Mouse (Mus musculus) heart, embryonic 13.5 days (tissue): Measurements from ENCODE around the gene Lmod2. TPM values are rescaled to one million over a fixed set of nuclear protein-coding genes. Genes with fewer than 3 reads are reported as not detected.

ENCODE experiments used
- ATAC-seq: fragments of 200-750 bp; cut with Nextera tagmentation; 2 replicates; pipeline ENCODE4 v1.8.0; 2017; ENCODE audit warnings: moderate TSS enrichment; ENCODE audit not compliant: insufficient number of reproducible peaks, low FRiP score, low TSS enrichment; ENCODE audit errors: extremely low read depth
- H3K27ac ChIP-seq: fragments of 300-500 bp; sonication (generic); replicated peaks from 2 replicates; pipeline ENCODE4 v1.5.1; 2015; ENCODE audit warnings: moderate library complexity, mild to moderate bottlenecking, inconsistent platforms
- H3K27me3 ChIP-seq: fragments of 300-500 bp; sonication (generic); replicated peaks from 2 replicates; pipeline ENCODE4 v1.6.1; 2015; ENCODE audit warnings: mild to moderate bottlenecking, inconsistent platforms
- H3K36me3 ChIP-seq: fragments of 300-500 bp; sonication (generic); 2 replicates; pipeline ENCODE4 v1.6.1; 2015; ENCODE audit warnings: mild to moderate bottlenecking, inconsistent platforms
- H3K4me1 ChIP-seq: fragments of 300-500 bp; sonication (generic); 2 replicates; pipeline ENCODE4 v1.6.1; 2015; ENCODE audit warnings: inconsistent platforms
- H3K4me2 ChIP-seq: fragments of 300-500 bp; sonication (generic); 2 replicates; pipeline ENCODE4 v1.6.1; 2015; ENCODE audit warnings: inconsistent platforms, mild to moderate bottlenecking, moderate library complexity
- H3K4me3 ChIP-seq: fragments of 300-500 bp; sonication (generic); 2 replicates; pipeline ENCODE4 v1.5.1; 2015; ENCODE audit warnings: moderate library complexity, mild to moderate bottlenecking, inconsistent platforms
- H3K9ac ChIP-seq: fragments of 300-500 bp; sonication (generic); 2 replicates; pipeline ENCODE4 v1.6.1; 2015; ENCODE audit warnings: inconsistent platforms, mild to moderate bottlenecking, moderate library complexity
- H3K9me3 ChIP-seq: fragments of 300-500 bp; sonication (generic); 2 replicates; pipeline ENCODE4 v1.6.1; 2016; ENCODE audit warnings: inconsistent platforms
- WGBS: fragments of 180-500 bp; shearing (Covaris S2); methylation state at CpG from one replicate; pipeline ENCODE4 v1.1.7; 2015; ENCODE audit warnings: mixed read lengths; 5-methylcytosine and 5-hydroxymethylcytosine counted together
- polyA plus RNA-seq: library from polyadenylated mRNA; unstranded; fragments of >200 nt; fragmentation: Nextera tagmentation; extraction: Ambion mirVana; gene quantifications from 2 replicates; pipeline ENCODE4 v1.2.1, GENCODE M21; 2015

The Lmod2 gene
- 42.8 and 46.8 TPM in 2 replicates for polyA plus RNA-seq

DNA sequence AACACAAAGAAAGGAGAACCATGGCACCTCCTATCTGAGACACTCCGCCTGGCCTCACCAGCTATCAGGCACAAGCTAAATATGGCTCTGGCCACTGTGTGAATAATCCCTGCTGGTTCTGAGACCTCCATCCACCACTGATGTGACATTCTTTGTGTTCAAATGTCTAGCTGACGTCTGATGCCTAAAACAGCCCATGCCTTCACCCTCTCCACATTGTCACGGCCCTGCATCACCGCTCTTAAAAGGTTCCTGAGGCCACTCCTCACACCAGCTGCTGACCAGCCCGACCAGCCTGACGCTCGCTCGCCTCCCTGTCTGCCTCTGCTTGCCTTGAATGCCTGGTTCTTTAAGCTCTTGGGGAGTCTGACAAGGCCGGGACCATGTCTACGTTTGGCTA, at the start of gene Lmod2:
Gene Lmod2 (plus strand): TSS at position 263 of the 400 bp plus-strand sequence.
- Histone ChIP-seq H3K4me1 (peaks cover 42% of the 10 kb centered on the region), H3K4me3 (peak within 1 kb of the TSS; percentile 64), H3K27me3 (no peaks in the 10 kb centered on the region), H3K27ac (peak within 1 kb of the TSS; percentile 99), H3K9ac (peak within 1 kb of the TSS; percentile 92), H3K4me2 (peak within 1 kb of the TSS; percentile 80), H3K36me3 (peaks cover 4% of the 10 kb centered on the region), H3K9me3 (no peaks in the 10 kb centered on the region)
- 34% methylated on average over 10 of the region's 10 CpGs for WGBS
- peak; percentile 77 for ATAC-seq

DNA sequence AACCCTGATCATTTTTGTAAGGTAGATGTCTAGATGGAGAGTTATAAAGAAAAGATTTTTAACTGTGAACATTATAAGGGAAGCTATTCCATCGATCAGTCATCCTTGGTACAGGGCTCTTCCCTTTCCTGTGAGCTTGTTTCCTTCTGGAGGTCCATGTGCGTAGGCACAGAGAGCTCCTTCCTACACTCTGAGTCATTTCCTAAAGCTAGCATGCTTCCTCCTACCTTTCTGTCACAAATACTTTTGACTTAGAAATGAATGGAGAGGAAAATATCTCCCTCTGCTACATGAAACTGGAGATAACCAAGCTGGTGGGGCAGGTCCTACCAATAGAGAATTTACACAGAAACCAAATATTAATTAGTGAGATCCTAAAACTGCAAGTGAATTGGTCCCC, 47.8 kb upstream of the Lmod2 start:
- Histone ChIP-seq H3K27ac (no peak overlapping the region), H3K36me3 (no peaks in the 10 kb centered on the region), H3K9me3 (no peaks in the 10 kb centered on the region), H3K27me3 (no peaks in the 10 kb centered on the region), H3K9ac (no peak overlapping the region), H3K4me2 (no peak overlapping the region), H3K4me1 (peaks cover 31% of the 10 kb centered on the region), H3K4me3 (no peak overlapping the region)
- 63% methylated on average over 2 of the region's 2 CpGs for WGBS
- no peak for ATAC-seq

DNA sequence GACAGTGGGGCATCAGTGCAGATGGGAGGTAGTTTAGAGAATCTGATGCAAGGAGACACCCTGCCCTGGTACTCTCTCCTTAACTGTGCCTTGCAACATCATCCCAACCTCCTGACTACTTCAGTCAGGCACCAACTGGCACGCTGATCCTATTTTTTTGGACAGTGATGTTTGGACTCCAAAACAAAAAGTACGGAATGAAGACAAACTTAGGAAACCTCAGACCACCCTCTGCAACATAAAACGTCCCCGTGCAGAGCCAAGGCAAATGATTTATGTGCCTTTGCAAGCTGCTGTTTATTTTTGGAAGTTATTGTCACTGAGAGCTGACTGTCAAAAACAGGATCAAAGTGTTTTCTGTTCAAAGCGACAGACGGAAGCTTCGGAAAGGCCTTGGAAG, 45.5 kb upstream of the Lmod2 start:
- no peak overlapping the region for H3K4me3 ChIP-seq
- no peaks in the 10 kb centered on the region for H3K36me3 ChIP-seq
- ATAC-seq, result no peak
- no peak overlapping the region for H3K27ac ChIP-seq
- H3K27me3 ChIP-seq, result no peaks in the 10 kb centered on the region
- WGBS, result 29% methylated on average over 7 of the region's 7 CpGs
- 0 out of 2 replicates have a peak overlapping the region, but pooled peaks have one; percentile 7 for H3K4me2 ChIP-seq
- H3K9me3 ChIP-seq, result no peaks in the 10 kb centered on the region
- peak overlapping the region; percentile 13; the same call in 1 of the 2 replicates for H3K9ac ChIP-seq
- peaks cover 32% of the 10 kb centered on the region for H3K4me1 ChIP-seq

DNA sequence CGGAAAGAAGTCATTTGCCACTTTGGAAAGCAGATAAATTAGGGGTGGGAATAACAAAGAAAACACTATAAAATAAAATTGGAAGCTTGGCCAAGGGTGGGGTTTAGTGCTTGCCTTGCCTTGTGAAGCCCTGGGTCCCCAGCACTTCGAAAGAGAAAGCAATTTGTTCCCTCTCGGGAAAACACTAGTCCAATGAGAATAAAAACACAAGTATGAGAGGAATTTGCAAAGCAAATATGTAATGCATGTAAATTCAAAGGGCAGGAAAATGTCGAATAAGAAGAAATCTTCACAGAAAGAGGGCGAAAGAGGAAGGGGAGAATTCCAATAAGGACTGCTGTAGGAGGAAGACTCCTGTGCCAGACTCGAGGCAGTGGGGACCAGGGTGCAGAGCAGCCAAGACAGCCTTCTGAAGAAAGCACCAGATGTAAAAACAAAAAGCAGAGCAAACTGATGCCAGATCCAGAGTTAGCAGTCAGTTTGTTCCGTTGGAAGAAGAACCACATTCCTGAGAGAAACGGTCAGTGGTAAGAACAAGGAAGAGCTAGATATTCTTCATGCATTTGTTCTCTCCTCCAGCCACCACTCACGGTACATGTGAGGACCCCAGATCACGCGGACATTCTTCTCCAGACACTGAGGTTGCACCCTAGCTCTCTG, 43.0 kb upstream of the Lmod2 start:
- Histone ChIP-seq H3K9me3 (no peaks in the 10 kb centered on the region), H3K9ac (0 out of 2 replicates have a peak overlapping the region, but pooled peaks have one; percentile 2), H3K27me3 (no peaks in the 10 kb centered on the region), H3K4me1 (peaks cover 31% of the 10 kb centered on the region), H3K4me2 (peak overlapping the region; percentile 10; the same call in 1 of the 2 replicates), H3K4me3 (no peak overlapping the region), H3K27ac (peak overlapping the region; percentile 63), H3K36me3 (no peaks in the 10 kb centered on the region)
- no peak for ATAC-seq
- WGBS, result 56% methylated on average over 11 of the region's 11 CpGs

DNA sequence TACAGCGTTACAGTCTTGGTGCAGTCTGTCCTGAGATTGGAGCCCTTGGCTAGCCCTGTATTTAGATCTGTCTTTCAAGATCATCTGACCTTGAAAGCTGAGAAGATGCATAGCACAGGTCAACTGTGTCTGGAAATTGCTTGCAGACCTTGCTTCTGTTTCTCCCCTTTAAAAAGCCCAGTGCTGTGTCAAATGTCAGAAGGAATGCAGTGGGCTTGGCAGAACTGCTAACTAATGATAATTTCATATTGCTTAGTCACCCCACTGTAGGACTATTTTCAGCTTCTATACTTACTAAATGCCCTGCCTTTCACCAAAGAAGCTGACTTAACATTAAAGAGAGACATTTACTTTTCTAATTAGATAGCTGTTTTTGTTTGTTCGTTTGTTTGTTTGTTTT, 42.1 kb upstream of the Lmod2 start:
- no peak for ATAC-seq
- Histone ChIP-seq H3K4me1 (peaks cover 31% of the 10 kb centered on the region), H3K9me3 (no peaks in the 10 kb centered on the region), H3K4me2 (no peak overlapping the region), H3K4me3 (no peak overlapping the region), H3K27ac (peak overlapping the region; percentile 63), H3K9ac (no peak overlapping the region), H3K36me3 (no peaks in the 10 kb centered on the region), H3K27me3 (no peaks in the 10 kb centered on the region)
- WGBS, result 57% methylated on average over 2 of the region's 2 CpGs

DNA sequence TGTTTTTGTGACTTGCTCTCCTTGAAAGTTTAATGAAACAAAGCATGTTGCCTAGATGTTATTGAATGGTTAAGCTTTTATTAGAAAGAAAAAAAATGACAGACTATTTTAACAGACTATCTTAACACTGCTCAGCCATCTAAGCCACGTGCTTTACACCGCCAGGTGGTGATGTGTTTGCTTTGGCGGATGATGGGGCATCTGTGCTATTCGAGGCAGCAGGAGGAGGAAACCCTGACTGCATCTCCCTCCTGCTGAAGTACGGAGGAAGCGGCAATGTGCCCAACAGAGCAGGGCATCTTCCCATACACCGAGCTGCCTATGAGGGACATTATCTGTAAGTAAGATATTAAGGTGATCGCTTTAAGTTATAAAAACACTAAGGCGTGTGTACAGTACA, 33.5 kb upstream of the Lmod2 start:
- no peak overlapping the region for H3K27ac ChIP-seq
- H3K4me3 ChIP-seq, result no peak overlapping the region
- no peak for ATAC-seq
- no peaks in the 10 kb centered on the region for H3K36me3 ChIP-seq
- H3K9me3 ChIP-seq, result no peaks in the 10 kb centered on the region
- H3K9ac ChIP-seq, result no peak overlapping the region
- WGBS, result 58% methylated on average over 9 of the region's 9 CpGs
- H3K4me1 ChIP-seq, result no peaks in the 10 kb centered on the region
- no peaks in the 10 kb centered on the region for H3K27me3 ChIP-seq
- H3K4me2 ChIP-seq, result no peak overlapping the region

DNA sequence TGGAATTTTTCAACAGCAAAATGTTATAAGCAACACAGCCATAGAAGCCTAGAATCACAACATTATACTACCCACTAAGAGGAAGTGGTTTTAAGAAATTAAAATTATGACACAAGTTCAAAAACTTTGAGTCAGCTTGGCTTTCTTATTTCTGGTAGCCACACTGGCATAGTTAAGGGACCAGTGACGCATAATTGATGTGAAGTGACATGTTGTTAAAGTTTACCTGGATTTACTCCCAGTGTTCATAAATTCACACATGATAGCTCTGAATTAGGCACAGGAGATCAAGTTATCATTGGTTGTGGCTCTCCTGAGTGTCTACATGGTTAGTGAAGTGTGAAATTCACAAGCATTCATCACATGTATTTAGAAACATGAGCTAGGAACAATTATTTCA, 32.7 kb upstream of the Lmod2 start:
- no peak for ATAC-seq
- no peak overlapping the region for H3K27ac ChIP-seq
- H3K4me1 ChIP-seq, result peaks cover 6% of the 10 kb centered on the region
- no peaks in the 10 kb centered on the region for H3K36me3 ChIP-seq
- no peaks in the 10 kb centered on the region for H3K27me3 ChIP-seq
- H3K4me3 ChIP-seq, result no peak overlapping the region
- no peaks in the 10 kb centered on the region for H3K9me3 ChIP-seq
- H3K4me2 ChIP-seq, result no peak overlapping the region
- 71% methylated on average over 1 of the region's 1 CpGs for WGBS
- no peak overlapping the region for H3K9ac ChIP-seq

DNA sequence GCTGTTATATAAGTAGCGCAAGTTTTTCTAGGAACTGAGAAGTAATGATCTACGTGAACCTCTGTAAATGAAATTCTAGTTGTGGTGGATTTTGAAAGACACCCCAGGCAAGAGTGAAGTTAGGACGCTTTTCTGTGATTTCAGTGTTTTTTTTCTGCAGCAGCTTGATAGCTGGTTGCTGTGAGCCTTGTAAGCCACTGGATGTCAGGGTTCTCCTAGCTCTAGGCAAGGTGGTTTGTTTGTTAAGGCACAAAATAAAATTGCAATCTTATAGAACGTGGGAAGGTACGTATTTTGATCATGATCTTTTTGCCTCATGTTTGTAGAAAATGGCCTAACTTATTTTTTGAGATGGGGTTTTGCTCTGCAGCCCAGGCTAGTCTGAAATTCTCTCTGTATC, 28.6 kb upstream of the Lmod2 start:
- H3K4me2 ChIP-seq, result no peak overlapping the region
- H3K9ac ChIP-seq, result no peak overlapping the region
- no peak overlapping the region for H3K27ac ChIP-seq
- peaks cover 12% of the 10 kb centered on the region for H3K4me1 ChIP-seq
- H3K4me3 ChIP-seq, result no peak overlapping the region
- no peak for ATAC-seq
- peaks cover 4% of the 10 kb centered on the region; the same call in 1 of the 2 replicates for H3K9me3 ChIP-seq
- no peaks in the 10 kb centered on the region for H3K27me3 ChIP-seq
- 68% methylated on average over 5 of the region's 5 CpGs for WGBS
- H3K36me3 ChIP-seq, result no peaks in the 10 kb centered on the region

DNA sequence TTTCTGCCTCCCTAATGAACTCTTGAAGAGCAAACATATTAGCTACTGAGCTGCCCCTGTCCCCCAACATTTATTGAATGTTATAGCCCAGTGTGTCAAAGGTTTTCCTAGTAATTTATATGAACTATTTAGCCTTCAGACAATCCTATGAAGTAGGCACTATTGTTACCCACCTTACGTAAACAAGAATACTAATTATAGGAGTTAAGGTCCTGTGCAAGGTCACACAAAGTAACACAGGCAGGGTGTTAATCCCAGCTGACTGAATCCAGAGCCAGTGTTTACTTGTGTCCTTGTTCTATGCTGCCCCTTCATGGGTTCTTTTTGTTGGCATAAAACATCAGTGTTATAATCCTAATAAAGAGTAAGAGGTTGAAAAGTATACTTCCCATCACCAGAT, 27.9 kb upstream of the Lmod2 start:
- Histone ChIP-seq H3K27me3 (no peaks in the 10 kb centered on the region), H3K4me2 (no peak overlapping the region), H3K4me1 (peaks cover 12% of the 10 kb centered on the region), H3K36me3 (no peaks in the 10 kb centered on the region), H3K27ac (0 out of 2 replicates have a peak overlapping the region, but pooled peaks have one; percentile 48), H3K4me3 (no peak overlapping the region), H3K9me3 (peaks cover 7% of the 10 kb centered on the region; the same call in 1 of the 2 replicates), H3K9ac (no peak overlapping the region)
- ATAC-seq, result no peak
- WGBS, result 60% methylated on average over 1 of the region's 1 CpGs

DNA sequence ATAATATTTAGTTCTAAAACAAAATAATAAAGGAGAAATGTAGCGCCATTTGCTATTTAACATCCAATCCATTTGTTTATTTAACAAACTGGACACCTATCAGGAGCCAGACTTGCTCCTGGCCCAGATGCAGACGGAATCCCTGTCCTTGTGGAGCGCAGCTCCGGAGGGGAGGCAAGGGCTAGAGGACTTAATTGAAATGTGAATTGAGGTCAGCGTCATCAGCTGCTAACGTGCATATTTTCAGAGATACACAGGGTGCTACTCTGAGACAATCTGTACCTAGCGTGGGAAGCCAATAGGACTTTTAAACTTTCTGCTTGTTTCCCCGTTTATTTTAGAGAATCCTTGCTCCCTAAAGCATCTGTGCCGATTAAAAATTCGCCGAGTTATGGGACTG, 27.3 kb upstream of the Lmod2 start:
- peaks cover 7% of the 10 kb centered on the region; the same call in 1 of the 2 replicates for H3K9me3 ChIP-seq
- no peak overlapping the region for H3K4me3 ChIP-seq
- H3K4me1 ChIP-seq, result peaks cover 12% of the 10 kb centered on the region
- no peaks in the 10 kb centered on the region for H3K36me3 ChIP-seq
- no peak overlapping the region for H3K27ac ChIP-seq
- H3K27me3 ChIP-seq, result no peaks in the 10 kb centered on the region
- WGBS, result 67% methylated on average over 11 of the region's 11 CpGs
- H3K9ac ChIP-seq, result no peak overlapping the region
- H3K4me2 ChIP-seq, result no peak overlapping the region
- no peak for ATAC-seq

DNA sequence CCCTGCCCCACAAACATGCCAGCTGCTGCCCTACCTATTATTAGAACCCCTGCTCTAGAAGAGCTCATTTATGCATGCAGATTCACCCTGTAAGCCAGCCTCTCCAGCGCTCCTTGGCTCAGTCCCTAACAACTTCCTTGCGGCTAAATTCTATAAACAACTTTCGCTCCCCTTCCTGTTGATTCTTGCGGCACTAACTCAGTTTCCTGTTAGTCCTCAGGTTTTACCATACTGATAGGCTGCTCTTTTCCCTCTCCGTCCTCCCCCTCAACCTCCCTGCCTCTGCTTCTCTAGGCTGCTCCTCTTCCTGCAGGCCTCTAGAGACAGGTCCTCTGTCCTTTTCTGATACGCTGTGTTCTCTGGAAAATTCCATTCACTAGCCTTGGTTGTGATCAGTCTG, 26.4 kb upstream of the Lmod2 start:
- Histone ChIP-seq H3K9ac (no peak overlapping the region), H3K4me1 (peaks cover 12% of the 10 kb centered on the region), H3K27me3 (no peaks in the 10 kb centered on the region), H3K4me2 (no peak overlapping the region), H3K4me3 (no peak overlapping the region), H3K9me3 (peaks cover 7% of the 10 kb centered on the region; the same call in 1 of the 2 replicates), H3K27ac (peak overlapping the region; percentile 54), H3K36me3 (no peaks in the 10 kb centered on the region)
- no peak for ATAC-seq
- 52% methylated on average over 6 of the region's 6 CpGs for WGBS

DNA sequence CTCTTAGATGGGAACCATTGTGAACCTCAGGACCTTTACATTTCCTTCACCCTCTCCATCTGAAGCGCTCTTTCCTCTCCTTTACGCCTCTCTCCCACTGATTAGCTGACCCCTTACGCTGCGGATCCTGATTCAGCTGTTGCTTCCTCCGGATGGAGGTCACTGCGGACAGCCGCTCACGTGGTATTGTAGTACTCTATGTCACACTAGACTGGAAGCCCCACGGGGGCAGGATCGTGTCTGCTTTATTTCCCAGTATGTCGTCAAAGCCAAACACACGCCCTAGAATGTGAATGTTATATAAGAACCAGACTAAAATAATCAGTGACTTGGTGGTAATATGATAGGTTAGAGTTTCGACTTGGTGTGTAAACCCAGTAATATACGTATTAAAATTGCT, 25.1 kb upstream of the Lmod2 start:
- no peak overlapping the region for H3K9ac ChIP-seq
- H3K4me1 ChIP-seq, result peaks cover 12% of the 10 kb centered on the region
- no peak overlapping the region for H3K4me2 ChIP-seq
- WGBS, result 87% methylated on average over 14 of the region's 14 CpGs
- ATAC-seq, result no peak
- H3K27me3 ChIP-seq, result no peaks in the 10 kb centered on the region
- H3K27ac ChIP-seq, result no peak overlapping the region
- peaks cover 7% of the 10 kb centered on the region; the same call in 1 of the 2 replicates for H3K9me3 ChIP-seq
- H3K36me3 ChIP-seq, result no peaks in the 10 kb centered on the region
- no peak overlapping the region for H3K4me3 ChIP-seq
